Mouse (Mus musculus) gastrocnemius, adult 2 months (tissue): ENCODE results near the gene Gm28035. TPM values are rescaled to one million over a fixed set of nuclear protein-coding genes. Genes with fewer than 3 reads are reported as not detected.
A peak's percentile ranks its signal among the peaks of the same experiment; 100 is the strongest.

Experiments used
- DNase-seq: peaks from one replicate; pipeline ENCODE4 v3.0.0; 2022
- H3K27ac ChIP-seq: fragments of 200-600 bp; 2 replicates; pipeline ENCODE4 v1.8.1; 2022; ENCODE audit warnings: mild to moderate bottlenecking
- H3K4me3 ChIP-seq: fragments of 200-600 bp; 2 replicates; pipeline ENCODE4 v1.8.1; 2022; ENCODE audit warnings: mild to moderate bottlenecking, moderate library complexity
- CTCF ChIP-seq: fragments of 200-600 bp; IDR thresholded peaks from 2 replicates; pipeline ENCODE4 v1.8.1; 2022; ENCODE audit warnings: antibody characterized with exemption, mild to moderate bottlenecking, moderate library complexity
- intact Hi-C: fragments of 180-260 bp; cut with DNase I; formaldehyde crosslinking; loops from one replicate; pipeline ENCODE4 v1.15.1; 2025
- long read RNA-seq, 2 experiments: library from polyadenylated mRNA; stranded (forward); transcript quantifications; one replicate each; pipeline ENCODE4 v2.0.0; 2021
- total RNA-seq, 2 experiments: library from RNA; stranded (reverse); gene quantifications; 2 replicates each; pipeline ENCODE4 v1.2.3; 2021

Gm28035 gene
- total RNA-seq, result 1 to 10 TPM; 1.1 to 1.4 TPM
- long read RNA-seq, experiment 1, partial matches to known transcripts, result 6 of 10 reads
- long read RNA-seq, experiment 1, other reads (novel, unspliced or antisense), result 4 of 10 reads
- long read RNA-seq, experiment 2, partial matches to known transcripts, result 2 of 15 reads
- long read RNA-seq, experiment 2, other reads (novel, unspliced or antisense), result 13 of 15 reads

- no peak for TF ChIP-seq CTCF
- peak within 1 kb of the TSS; percentile 96 for H3K4me3 ChIP-seq
- H3K27ac ChIP-seq, result peak within 1 kb of the TSS; percentile 91
- intact Hi-C loops, result no loop called here
- DNase-seq, result no peak
Observed at GRCm38 (mm10) chr2:30240267-30240666, at the start of gene Gm28035. Gm28035 (plus strand) TSS chr2:30240567.

GRCm38 (mm10) chr2:30191790-30192580 is 48.4 kb upstream of the Gm28035 start:
- Histone ChIP-seq H3K27ac (no peak overlapping the region), H3K4me3 (no peak overlapping the region)
- no peak for TF ChIP-seq CTCF
- DNase-seq, result no peak
- intact Hi-C loops, result no loop called here

GRCm38 (mm10) chr2:30194656-30195055 is 45.7 kb upstream of the Gm28035 start:
- no peak overlapping the region for H3K4me3 ChIP-seq
- DNase-seq, result no peak
- intact Hi-C loops, result no loop called here
- no peak overlapping the region for H3K27ac ChIP-seq
- TF ChIP-seq CTCF, result no peak

GRCm38 (mm10) chr2:30198021-30198420 is 42.3 kb upstream of the Gm28035 start:
- TF ChIP-seq CTCF, result no peak
- intact Hi-C loops, result no loop called here
- H3K4me3 ChIP-seq, result no peak overlapping the region
- H3K27ac ChIP-seq, result no peak overlapping the region
- no peak for DNase-seq

GRCm38 (mm10) chr2:30199984-30200383 is 40.4 kb upstream of the Gm28035 start:
- TF ChIP-seq CTCF, result no peak
- intact Hi-C loops, result no loop called here
- DNase-seq, result no peak
- Histone ChIP-seq H3K4me3 (no peak overlapping the region), H3K27ac (peak overlapping the region; percentile 41; the same call in 1 of the 2 replicates)

GRCm38 (mm10) chr2:30200388-30200925 is 39.9 kb upstream of the Gm28035 start:
- DNase-seq, result no peak
- Histone ChIP-seq H3K27ac (peak overlapping the region; percentile 41), H3K4me3 (no peak overlapping the region)
- intact Hi-C loops, result no loop called here
- no peak for TF ChIP-seq CTCF

GRCm38 (mm10) chr2:30203439-30203838 is 36.9 kb upstream of the Gm28035 start:
- no peak overlapping the region for H3K4me3 ChIP-seq
- H3K27ac ChIP-seq, result peak overlapping the region; percentile 58; the same call in 1 of the 2 replicates
- TF ChIP-seq CTCF, result peak; percentile 54
- peak; percentile 17 for DNase-seq
- intact Hi-C loops, result no loop called here

- Histone ChIP-seq H3K27ac (peak overlapping the region; percentile 94), H3K4me3 (peak overlapping the region; percentile 94)
- no peak for TF ChIP-seq CTCF
- intact Hi-C loops, result loop anchor here (2.0 kb wide), 1 partner anchor 26 kb away; the partner anchor contains the start of gene Spout1
- DNase-seq, result peak; percentile 43
Observed at GRCm38 (mm10) chr2:30205255-30205628, 35.1 kb upstream of the Gm28035 start.

- TF ChIP-seq CTCF, result no peak
- intact Hi-C loops, result loop anchor here (1.0 to 2.0 kb wide), 2 partner anchors 27 to 32 kb away; partner anchors contain the start of genes Lrrc8a and Spout1
- H3K27ac ChIP-seq, result peak within 1 kb of the TSS; percentile 94
Observed at GRCm38 (mm10) chr2:30205629-30206357, 34.6 kb upstream of the Gm28035 start, which contains the start of gene Kyat1. Kyat1 (minus strand) TSS chr2:30205847.

GRCm38 (mm10) chr2:30207401-30207800 is 33.0 kb upstream of the Gm28035 start:
- Histone ChIP-seq H3K27ac (no peak overlapping the region), H3K4me3 (no peak overlapping the region)
- no peak for TF ChIP-seq CTCF
- peak; percentile 10 for DNase-seq
- intact Hi-C loops, result no loop called here

More at GRCm38 (mm10) chr2:30205629-30206357, 34.6 kb upstream of the Gm28035 start, which contains the start of gene Kyat1:
- DNase-seq, result peak; percentile 96
- peak within 1 kb of the TSS; percentile 94 for H3K4me3 ChIP-seq

- Histone ChIP-seq H3K27ac (no peak overlapping the region), H3K4me3 (no peak overlapping the region)
- DNase-seq, result peak; percentile 3
- no peak for TF ChIP-seq CTCF
- intact Hi-C loops, result no loop called here
Observed at GRCm38 (mm10) chr2:30207886-30208285, 32.5 kb upstream of the Gm28035 start.

GRCm38 (mm10) chr2:30211408-30212168 is 28.8 kb upstream of the Gm28035 start:
- peak; percentile 5 for DNase-seq
- intact Hi-C loops, result no loop called here
- TF ChIP-seq CTCF, result no peak
- H3K27ac ChIP-seq, result no peak overlapping the region
- H3K4me3 ChIP-seq, result no peak overlapping the region
